Mouse (Mus musculus) embryonic facial prominence, embryonic 12.5 days (tissue): ENCODE results near the gene Zfp462. TPM values are rescaled to one million over a fixed set of nuclear protein-coding genes. Genes with fewer than 3 reads are reported as not detected.
"Not testable (repeated sequence)": the region's sequence is repeated elsewhere in the genome, so short reads cannot be mapped to it uniquely, and the experiment has no call there.

Source experiments
- ATAC-seq: fragments of 200-750 bp; cut with Nextera tagmentation; 2 replicates; pipeline ENCODE4 v1.8.0; 2017; ENCODE audit not compliant: insufficient number of reproducible peaks, insufficient read depth, low FRiP score, low TSS enrichment
- H3K27ac ChIP-seq: fragments of 300-500 bp; sonication (generic); 2 replicates; pipeline ENCODE4 v1.5.1; 2016; ENCODE audit warnings: mild to moderate bottlenecking
- H3K27me3 ChIP-seq: fragments of 300-500 bp; sonication (generic); 2 replicates; pipeline ENCODE4 v1.6.1; 2016; ENCODE audit warnings: mild to moderate bottlenecking, moderate library complexity
- H3K36me3 ChIP-seq: fragments of 300-500 bp; sonication (generic); 2 replicates; pipeline ENCODE4 v1.6.1; 2016; ENCODE audit warnings: mild to moderate bottlenecking
- H3K4me1 ChIP-seq: fragments of 300-500 bp; sonication (generic); 2 replicates; pipeline ENCODE4 v1.6.1; 2016
- H3K4me2 ChIP-seq: fragments of 300-500 bp; sonication (generic); replicated peaks from 2 replicates; pipeline ENCODE4 v1.6.1; 2016; ENCODE audit warnings: mild to moderate bottlenecking, moderate library complexity
- H3K4me3 ChIP-seq: fragments of 300-500 bp; sonication (generic); 2 replicates; pipeline ENCODE4 v1.5.1; 2016; ENCODE audit warnings: mild to moderate bottlenecking
- H3K9ac ChIP-seq: fragments of 300-500 bp; sonication (generic); 2 replicates; pipeline ENCODE4 v1.6.1; 2016; ENCODE audit warnings: mild to moderate bottlenecking, moderate library complexity
- H3K9me3 ChIP-seq: fragments of 300-500 bp; sonication (generic); 2 replicates; pipeline ENCODE4 v1.6.1; 2016; ENCODE audit warnings: mild to moderate bottlenecking, moderate library complexity
- WGBS: fragments of 180-500 bp; shearing (Covaris S2); methylation state at CpG from one replicate; pipeline ENCODE4 v1.1.7; 2016; 5-methylcytosine and 5-hydroxymethylcytosine counted together
- polyA plus RNA-seq: library from polyadenylated mRNA; unstranded; fragments of >200 nt; fragmentation: Nextera tagmentation; extraction: Ambion mirVana; gene quantifications from 2 replicates; pipeline ENCODE4 v1.2.1, GENCODE M21; 2016

The Zfp462 gene
- polyA plus RNA-seq, 1 experiment from 2014 or later = 12.2 TPM

- Histone ChIP-seq H3K36me3 (0 out of 2 replicates have a peak, but pooled peaks cover 9% of the 10 kb centered on the region), H3K27ac (no peak overlapping the region), H3K4me3 (no peak overlapping the region), H3K4me1 (peaks cover 11% of the 10 kb centered on the region; the same call in 1 of the 2 replicates), H3K9me3 (no peaks in the 10 kb centered on the region), H3K9ac (no peak overlapping the region), H3K4me2 (no peak overlapping the region), H3K27me3 (no peaks in the 10 kb centered on the region)
- WGBS = 76% methylated on average over 8 of the region's 8 CpGs
- no peak for ATAC-seq
Observed at GRCm38 (mm10) chr4:54972827-54973560, 28.1 kb downstream of the Zfp462 start.

GRCm38 (mm10) chr4:54979771-54980472 lies 35.1 kb downstream of the Zfp462 start:
- peaks cover 23% of the 10 kb centered on the region for H3K36me3 ChIP-seq
- no peak for ATAC-seq
- H3K9ac ChIP-seq = no peak overlapping the region
- no peak overlapping the region for H3K4me2 ChIP-seq
- no peaks in the 10 kb centered on the region for H3K9me3 ChIP-seq
- H3K27ac ChIP-seq = no peak overlapping the region
- H3K27me3 ChIP-seq = no peaks in the 10 kb centered on the region
- 59% methylated on average over 13 of the region's 13 CpGs for WGBS
- peaks cover 35% of the 10 kb centered on the region for H3K4me1 ChIP-seq
- no peak overlapping the region for H3K4me3 ChIP-seq

- ATAC-seq = no peak
Observed at GRCm38 (mm10) chr4:54984502-54984901, 39.7 kb downstream of the Zfp462 start.

GRCm38 (mm10) chr4:54986671-54987070 lies 41.8 kb downstream of the Zfp462 start:
- Histone ChIP-seq H3K4me1 (peaks cover under 1% of the 10 kb centered on the region; the same call in 1 of the 2 replicates), H3K36me3 (peaks cover 10% of the 10 kb centered on the region), H3K27me3 (no peaks in the 10 kb centered on the region), H3K9ac (no peak overlapping the region), H3K4me3 (no peak overlapping the region), H3K9me3 (no peaks in the 10 kb centered on the region), H3K4me2 (no peak overlapping the region), H3K27ac (no peak overlapping the region)
- 85% methylated on average over 4 of the region's 4 CpGs for WGBS
- no peak for ATAC-seq

More at GRCm38 (mm10) chr4:54984502-54984901, 39.7 kb downstream of the Zfp462 start:
- H3K4me1 ChIP-seq = peaks cover 19% of the 10 kb centered on the region
- peaks cover 20% of the 10 kb centered on the region for H3K36me3 ChIP-seq
- H3K4me2 ChIP-seq = no peak overlapping the region
- no peak overlapping the region for H3K4me3 ChIP-seq
- WGBS = 89% methylated on average over 2 of the region's 2 CpGs
- no peak overlapping the region for H3K9ac ChIP-seq
- no peak overlapping the region for H3K27ac ChIP-seq
- no peaks in the 10 kb centered on the region for H3K9me3 ChIP-seq
- H3K27me3 ChIP-seq = no peaks in the 10 kb centered on the region

- 62% methylated on average over 3 of the region's 3 CpGs for WGBS
- H3K9ac ChIP-seq = no peak overlapping the region
- ATAC-seq = no peak
- no peak overlapping the region for H3K27ac ChIP-seq
- peaks cover 10% of the 10 kb centered on the region for H3K36me3 ChIP-seq
- H3K4me2 ChIP-seq = no peak overlapping the region
- no peaks in the 10 kb centered on the region for H3K9me3 ChIP-seq
- H3K27me3 ChIP-seq = no peaks in the 10 kb centered on the region
- H3K4me3 ChIP-seq = no peak overlapping the region
- no peaks in the 10 kb centered on the region for H3K4me1 ChIP-seq
Observed at GRCm38 (mm10) chr4:54987256-54987655, 42.4 kb downstream of the Zfp462 start.

GRCm38 (mm10) chr4:54987926-54988325 lies 43.1 kb downstream of the Zfp462 start:
- H3K27me3 ChIP-seq = no peaks in the 10 kb centered on the region
- H3K4me2 ChIP-seq = no peak overlapping the region
- no peak overlapping the region for H3K9ac ChIP-seq
- peaks cover 6% of the 10 kb centered on the region for H3K36me3 ChIP-seq
- H3K4me1 ChIP-seq = no peaks in the 10 kb centered on the region
- no peak for ATAC-seq
- 93% methylated on average over 1 of the region's 1 CpGs for WGBS
- H3K9me3 ChIP-seq = no peaks in the 10 kb centered on the region
- no peak overlapping the region for H3K27ac ChIP-seq
- no peak overlapping the region for H3K4me3 ChIP-seq

- no peaks in the 10 kb centered on the region for H3K27me3 ChIP-seq
- 63% methylated on average over 5 of the region's 5 CpGs for WGBS
- ATAC-seq = no peak
- H3K4me3 ChIP-seq = no peak overlapping the region
- H3K9ac ChIP-seq = no peak overlapping the region
- H3K9me3 ChIP-seq = no peaks in the 10 kb centered on the region
- H3K36me3 ChIP-seq = peaks cover 15% of the 10 kb centered on the region
- no peak overlapping the region for H3K27ac ChIP-seq
- no peaks in the 10 kb centered on the region for H3K4me1 ChIP-seq
- H3K4me2 ChIP-seq = no peak overlapping the region
Observed at GRCm38 (mm10) chr4:54991973-54992372, 47.1 kb downstream of the Zfp462 start.

- not testable (repeated sequence) for H3K27me3 ChIP-seq, ATAC-seq, H3K4me3 ChIP-seq, H3K4me1 ChIP-seq, H3K9me3 ChIP-seq, H3K27ac ChIP-seq, H3K9ac ChIP-seq, H3K4me2 ChIP-seq
- peaks cover 15% of the 10 kb centered on the region for H3K36me3 ChIP-seq
Observed at GRCm38 (mm10) chr4:54993001-54993400, 48.2 kb downstream of the Zfp462 start.

GRCm38 (mm10) chr4:54995258-54995657 lies 50.4 kb downstream of the Zfp462 start:
- Histone ChIP-seq H3K9me3 (no peaks in the 10 kb centered on the region), H3K9ac (no peak overlapping the region), H3K27ac (no peak overlapping the region), H3K4me1 (no peaks in the 10 kb centered on the region), H3K4me3 (no peak overlapping the region), H3K4me2 (no peak overlapping the region), H3K36me3 (peaks cover 18% of the 10 kb centered on the region), H3K27me3 (no peaks in the 10 kb centered on the region)
- ATAC-seq = no peak
- WGBS = 91% methylated on average over 1 of the region's 1 CpGs

GRCm38 (mm10) chr4:54996064-54996463 lies 51.2 kb downstream of the Zfp462 start:
- no peak for ATAC-seq

GRCm38 (mm10) chr4:54998146-54998841 lies 53.4 kb downstream of the Zfp462 start:
- no peak for ATAC-seq
- Histone ChIP-seq H3K36me3 (peaks cover 21% of the 10 kb centered on the region), H3K27ac (no peak overlapping the region), H3K9me3 (no peaks in the 10 kb centered on the region), H3K4me3 (no peak overlapping the region), H3K9ac (no peak overlapping the region), H3K4me2 (no peak overlapping the region), H3K4me1 (0 out of 2 replicates have a peak, but pooled peaks cover 5% of the 10 kb centered on the region), H3K27me3 (no peaks in the 10 kb centered on the region)
- 82% methylated on average over 9 of the region's 9 CpGs for WGBS

More at GRCm38 (mm10) chr4:54996064-54996463, 51.2 kb downstream of the Zfp462 start:
- H3K9ac ChIP-seq = no peak overlapping the region
- no peak overlapping the region for H3K4me2 ChIP-seq
- no peak overlapping the region for H3K27ac ChIP-seq
- no peak overlapping the region for H3K4me3 ChIP-seq
- no peaks in the 10 kb centered on the region for H3K27me3 ChIP-seq
- no peaks in the 10 kb centered on the region for H3K4me1 ChIP-seq
- H3K9me3 ChIP-seq = no peaks in the 10 kb centered on the region
- 89% methylated on average over 2 of the region's 2 CpGs for WGBS
- H3K36me3 ChIP-seq = peaks cover 18% of the 10 kb centered on the region
